Mouse (Mus musculus) heart, embryonic 16.5 days (tissue): ENCODE data around the gene Osbpl8. TPM values are rescaled to one million over a fixed set of nuclear protein-coding genes. Genes with fewer than 3 reads are reported as not detected.

Experiments used
- ATAC-seq: fragments of 200-750 bp; cut with Nextera tagmentation; replicated peaks from 2 replicates; pipeline ENCODE4 v1.8.0; 2017; ENCODE audit warnings: moderate number of reproducible peaks; ENCODE audit not compliant: insufficient read depth, low FRiP score; ENCODE audit errors: extremely low read depth
- H3K27ac ChIP-seq: fragments of 300-500 bp; sonication (generic); 2 replicates; pipeline ENCODE4 v1.5.1; 2014; ENCODE audit warnings: mild to moderate bottlenecking, low read length, control low read depth, moderate library complexity
- H3K27me3 ChIP-seq: fragments of 300-500 bp; sonication (generic); 2 replicates; pipeline ENCODE4 v1.6.1; 2014; ENCODE audit warnings: low read length, mixed read lengths; ENCODE audit not compliant: control insufficient read depth, insufficient read depth
- H3K36me3 ChIP-seq: fragments of 300-500 bp; sonication (generic); 2 replicates; pipeline ENCODE4 v1.6.1; 2014; ENCODE audit not compliant: control insufficient read depth, insufficient read depth
- H3K4me1 ChIP-seq: fragments of 300-500 bp; sonication (generic); 2 replicates; pipeline ENCODE4 v1.6.1; 2014; ENCODE audit warnings: low read length, mixed read lengths; ENCODE audit not compliant: control insufficient read depth, insufficient read depth
- H3K4me2 ChIP-seq: fragments of 300-500 bp; sonication (generic); 2 replicates; pipeline ENCODE4 v1.6.1; 2014; ENCODE audit warnings: low read depth, mild to moderate bottlenecking, control low read depth, low read length
- H3K4me3 ChIP-seq: fragments of 300-500 bp; sonication (generic); 2 replicates; pipeline ENCODE4 v1.5.1; 2014; ENCODE audit warnings: mild to moderate bottlenecking, control low read depth, low read length
- H3K9ac ChIP-seq: fragments of 300-500 bp; sonication (generic); 2 replicates; pipeline ENCODE4 v1.6.1; 2014; ENCODE audit warnings: low read length, control low read depth
- H3K9me3 ChIP-seq: fragments of 300-500 bp; sonication (generic); replicated peaks from 2 replicates; pipeline ENCODE4 v1.6.1; 2016; ENCODE audit warnings: low read length; ENCODE audit not compliant: control insufficient read depth
- WGBS: fragments of 180-500 bp; shearing (Covaris S2); extraction: QIAGEN DNeasy Blood & Tissue Kit; methylation state at CpG from one replicate; pipeline ENCODE4 v1.1.7; 2014; 5-methylcytosine and 5-hydroxymethylcytosine counted together
- polyA plus RNA-seq: library from polyadenylated mRNA; unstranded; fragments of >200 nt; fragmentation: Nextera tagmentation; extraction: Ambion mirVana; gene quantifications from 2 replicates; pipeline ENCODE4 v1.2.1, GENCODE M21; 2015

Osbpl8 gene
- polyA plus RNA-seq, 1 experiment from 2014 or later = 28.8 TPM

DNA sequence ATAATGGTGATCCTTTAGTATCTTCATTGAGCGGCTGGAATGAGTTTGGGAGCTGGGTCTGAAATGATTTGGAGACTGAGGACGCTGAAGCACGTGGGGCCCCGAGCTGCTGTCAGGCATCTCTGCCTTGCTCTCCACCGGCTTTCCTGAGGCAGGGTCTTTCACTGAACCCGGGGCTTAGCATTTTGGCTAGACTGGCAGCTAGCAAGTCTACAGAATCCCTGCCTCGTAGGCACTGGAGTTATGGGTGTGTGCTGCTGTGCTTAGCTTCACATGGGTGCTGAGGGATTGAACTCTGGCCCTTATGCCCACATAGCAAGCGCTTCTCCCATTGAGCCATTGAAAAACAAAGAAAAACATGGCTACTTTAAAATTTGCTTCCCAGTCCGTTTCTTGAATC is 42.8 kb downstream of the Osbpl8 start:
- no peak for ATAC-seq
- H3K4me2 ChIP-seq = no peak overlapping the region
- 76% methylated on average over 9 of the region's 9 CpGs for WGBS
- H3K27ac ChIP-seq = no peak overlapping the region
- no peak overlapping the region for H3K4me3 ChIP-seq
- no peak overlapping the region for H3K9ac ChIP-seq
- no peaks in the 10 kb centered on the region for H3K27me3 ChIP-seq
- H3K4me1 ChIP-seq = peaks cover 3% of the 10 kb centered on the region
- no peaks in the 10 kb centered on the region for H3K9me3 ChIP-seq
- H3K36me3 ChIP-seq = peaks cover 7% of the 10 kb centered on the region; the same call in 1 of the 2 replicates

DNA sequence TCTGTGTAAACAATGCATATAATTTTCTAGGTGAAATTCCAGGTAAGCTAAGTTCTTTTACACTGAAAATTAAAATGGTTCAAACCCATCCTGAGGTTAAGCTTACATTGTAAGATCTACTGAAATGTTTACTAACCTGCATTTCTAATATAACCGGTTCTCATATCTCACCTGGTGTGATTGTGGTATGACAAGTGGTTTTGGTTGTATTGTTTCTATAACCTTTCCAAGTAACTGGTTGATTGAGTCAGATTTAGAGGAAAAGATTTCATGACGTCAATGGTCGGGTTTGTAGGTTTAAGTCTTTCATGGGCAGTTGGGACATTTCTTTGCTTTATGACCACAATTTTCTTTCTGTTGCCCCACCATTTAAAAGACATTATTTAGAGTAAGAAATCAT is 49.5 kb downstream of the Osbpl8 start:
- Histone ChIP-seq H3K36me3 (no peaks in the 10 kb centered on the region), H3K9ac (no peak overlapping the region), H3K27me3 (no peaks in the 10 kb centered on the region), H3K4me2 (no peak overlapping the region), H3K9me3 (no peaks in the 10 kb centered on the region), H3K4me1 (peaks cover 9% of the 10 kb centered on the region), H3K27ac (no peak overlapping the region), H3K4me3 (no peak overlapping the region)
- no peak for ATAC-seq
- WGBS = 87% methylated on average over 3 of the region's 3 CpGs

GRCm38 (mm10) chr10:111214696-111215095 is 50.1 kb downstream of the Osbpl8 start:
- 80% methylated on average over 2 of the region's 2 CpGs for WGBS
- no peak for ATAC-seq
- no peak overlapping the region for H3K4me2 ChIP-seq
- H3K4me1 ChIP-seq = peaks cover 9% of the 10 kb centered on the region
- no peaks in the 10 kb centered on the region for H3K36me3 ChIP-seq
- no peaks in the 10 kb centered on the region for H3K27me3 ChIP-seq
- no peak overlapping the region for H3K27ac ChIP-seq
- no peaks in the 10 kb centered on the region for H3K9me3 ChIP-seq
- no peak overlapping the region for H3K4me3 ChIP-seq
- H3K9ac ChIP-seq = no peak overlapping the region

DNA sequence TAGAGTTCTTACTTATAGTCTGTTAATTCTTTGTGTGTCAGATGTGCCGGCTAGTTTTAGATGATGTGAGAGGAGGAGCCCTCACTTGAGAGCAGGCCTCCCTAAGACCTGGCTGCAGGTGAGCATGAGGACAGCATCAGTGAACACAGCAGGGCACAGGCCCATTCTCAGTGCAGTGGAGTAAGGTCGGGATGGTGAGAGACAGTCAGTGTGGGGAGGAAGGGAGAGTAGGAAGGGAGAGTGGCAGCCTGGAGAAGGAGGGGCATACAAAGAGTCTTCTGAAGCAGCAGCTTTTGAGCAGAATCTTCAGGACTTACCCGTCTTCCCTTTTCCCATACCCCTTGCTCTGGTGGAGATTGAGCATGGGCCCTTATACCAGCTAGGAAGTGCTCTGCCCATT is 51.0 kb downstream of the Osbpl8 start:
- Histone ChIP-seq H3K9ac (no peak overlapping the region), H3K4me3 (no peak overlapping the region), H3K27me3 (no peaks in the 10 kb centered on the region), H3K9me3 (no peaks in the 10 kb centered on the region), H3K4me2 (no peak overlapping the region), H3K36me3 (no peaks in the 10 kb centered on the region), H3K27ac (0 out of 2 replicates have a peak overlapping the region, but pooled peaks have one; percentile 12), H3K4me1 (peaks cover 9% of the 10 kb centered on the region)
- 66% methylated on average over 3 of the region's 3 CpGs for WGBS
- no peak; the same call in 1 of the 2 replicates for ATAC-seq

DNA sequence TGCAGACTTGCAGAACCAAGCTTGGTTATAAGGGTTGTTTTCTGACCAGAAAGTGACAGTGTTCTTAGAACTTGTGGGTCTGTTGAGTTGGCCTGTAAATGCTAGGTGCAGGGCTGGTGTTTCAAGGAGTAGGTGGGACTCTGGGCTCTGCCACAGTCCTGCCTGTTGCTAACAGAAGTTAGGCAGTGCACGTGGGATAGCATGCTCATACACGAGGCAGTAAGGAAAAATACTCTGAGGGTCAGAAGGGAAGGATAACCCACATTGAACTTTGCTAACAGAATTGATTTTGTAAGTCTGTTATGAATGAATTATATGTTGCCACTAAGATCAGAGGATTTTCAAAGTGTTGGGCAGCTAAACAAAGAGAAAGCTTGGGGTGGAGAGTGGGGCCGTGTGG is 51.6 kb downstream of the Osbpl8 start:
- Histone ChIP-seq H3K9ac (no peak overlapping the region), H3K4me1 (peaks cover 11% of the 10 kb centered on the region), H3K4me3 (no peak overlapping the region), H3K36me3 (no peaks in the 10 kb centered on the region), H3K4me2 (no peak overlapping the region), H3K27me3 (no peaks in the 10 kb centered on the region), H3K27ac (no peak overlapping the region), H3K9me3 (no peaks in the 10 kb centered on the region)
- ATAC-seq = no peak
- 66% methylated on average over 3 of the region's 3 CpGs for WGBS

DNA sequence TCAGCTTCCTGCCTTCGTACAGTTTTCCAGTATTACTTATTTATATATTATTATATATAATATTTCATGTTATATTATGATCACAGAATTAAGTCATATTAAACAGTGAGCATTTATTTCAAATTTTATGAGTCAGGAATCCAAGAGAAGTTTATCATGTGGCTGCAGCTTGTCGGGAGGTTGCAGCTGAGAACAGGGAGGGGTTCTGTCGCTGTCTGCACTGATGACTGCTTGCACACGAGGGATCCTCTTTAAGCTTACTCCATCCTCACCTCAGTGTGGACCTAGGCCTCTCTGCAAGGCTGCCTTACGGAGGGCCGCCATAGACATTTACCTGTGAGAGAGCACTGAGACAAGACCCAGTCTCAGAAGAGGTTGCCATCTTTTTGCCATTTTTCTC is 58.0 kb downstream of the Osbpl8 start:
- Histone ChIP-seq H3K9ac (no peak overlapping the region), H3K36me3 (no peaks in the 10 kb centered on the region), H3K27ac (no peak overlapping the region), H3K4me3 (no peak overlapping the region), H3K4me2 (no peak overlapping the region; the same call in 1 of the 2 replicates), H3K9me3 (no peaks in the 10 kb centered on the region), H3K4me1 (peaks cover 16% of the 10 kb centered on the region), H3K27me3 (no peaks in the 10 kb centered on the region)
- no peak for ATAC-seq
- 52% methylated on average over 6 of the region's 6 CpGs for WGBS

DNA sequence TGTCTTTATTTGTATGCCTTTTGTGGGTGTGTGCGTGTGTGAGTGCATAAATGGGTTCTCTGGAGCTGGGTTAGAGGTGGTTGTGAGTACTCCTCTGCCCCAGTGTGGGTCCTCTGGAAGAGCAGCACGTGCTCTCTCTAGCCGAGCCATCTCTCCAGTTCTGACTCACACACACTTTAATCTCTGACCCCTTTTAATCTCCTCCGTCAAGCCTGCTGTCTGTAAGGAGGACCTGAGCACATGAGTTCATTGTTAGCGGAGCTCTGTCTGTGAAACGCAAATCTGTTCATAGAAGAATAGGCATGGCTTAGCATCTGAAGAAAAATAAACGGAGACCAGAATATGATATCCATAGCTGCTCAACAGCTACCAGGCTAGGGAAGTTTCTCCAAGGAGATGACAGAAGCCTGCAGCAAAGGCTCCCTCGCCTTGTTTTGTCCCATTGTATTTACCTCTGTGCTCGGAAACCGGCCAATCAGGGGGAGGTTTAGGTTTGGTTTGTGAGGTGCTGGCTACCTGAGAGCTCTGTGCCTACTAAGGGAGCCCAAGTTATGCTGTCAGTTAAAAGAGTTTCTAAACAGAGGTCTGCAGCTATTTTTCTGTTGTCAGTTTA is 58.8 kb downstream of the Osbpl8 start:
- no peaks in the 10 kb centered on the region for H3K27me3 ChIP-seq
- no peaks in the 10 kb centered on the region for H3K9me3 ChIP-seq
- 33% methylated on average over 10 of the region's 10 CpGs for WGBS
- no peak overlapping the region for H3K9ac ChIP-seq
- peaks cover 16% of the 10 kb centered on the region for H3K4me1 ChIP-seq
- H3K4me2 ChIP-seq = peak overlapping the region; percentile 28; the same call in 1 of the 2 replicates
- H3K27ac ChIP-seq = peak overlapping the region; percentile 27; the same call in 1 of the 2 replicates
- peak; percentile 64 for ATAC-seq
- 0 out of 2 replicates have a peak, but pooled peaks cover 2% of the 10 kb centered on the region for H3K36me3 ChIP-seq
- H3K4me3 ChIP-seq = no peak overlapping the region

DNA sequence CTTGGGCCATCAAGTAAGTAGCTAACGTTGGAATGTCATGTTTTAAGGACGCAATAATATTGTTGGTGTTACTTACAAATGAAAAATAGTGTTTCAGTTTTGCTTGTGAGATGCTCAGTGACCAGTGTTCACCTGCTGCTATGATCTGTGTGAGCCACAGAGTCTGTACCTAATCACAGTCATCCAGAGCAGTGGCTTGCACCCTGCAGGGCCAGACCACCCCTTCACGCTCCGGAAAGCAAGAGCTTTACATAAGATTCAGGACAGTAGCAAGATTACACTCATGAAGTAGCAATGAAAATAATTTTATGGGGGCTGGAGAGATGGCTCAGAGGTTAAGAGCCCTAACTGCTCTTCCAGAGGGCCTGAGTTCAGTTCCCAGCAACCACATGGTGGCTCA is 60.1 kb downstream of the Osbpl8 start:
- Histone ChIP-seq H3K9ac (no peak overlapping the region), H3K27me3 (no peaks in the 10 kb centered on the region), H3K4me3 (no peak overlapping the region), H3K27ac (no peak overlapping the region), H3K9me3 (no peaks in the 10 kb centered on the region), H3K4me2 (no peak overlapping the region), H3K4me1 (peaks cover 20% of the 10 kb centered on the region), H3K36me3 (0 out of 2 replicates have a peak, but pooled peaks cover 2% of the 10 kb centered on the region)
- WGBS = 88% methylated on average over 4 of the region's 4 CpGs
- ATAC-seq = no peak

GRCm38 (mm10) chr10:111226508-111226907 is 62.0 kb downstream of the Osbpl8 start:
- H3K4me3 ChIP-seq = no peak overlapping the region
- H3K27ac ChIP-seq = no peak overlapping the region
- H3K4me1 ChIP-seq = peaks cover 17% of the 10 kb centered on the region
- no peak for ATAC-seq
- H3K9ac ChIP-seq = no peak overlapping the region
- no peaks in the 10 kb centered on the region for H3K9me3 ChIP-seq
- no peak overlapping the region for H3K4me2 ChIP-seq
- 0 out of 2 replicates have a peak, but pooled peaks cover 2% of the 10 kb centered on the region for H3K36me3 ChIP-seq
- H3K27me3 ChIP-seq = no peaks in the 10 kb centered on the region
- 25% methylated on average over 3 of the region's 3 CpGs for WGBS
